Mouse (Mus musculus) hindbrain, embryonic 10.5 days (tissue): Measurements from ENCODE around the gene Bbof1. TPM values are rescaled to one million over a fixed set of nuclear protein-coding genes. Genes with fewer than 3 reads are reported as not detected.

ENCODE experiments used
- DNase-seq: peaks from one replicate; pipeline ENCODE4 v3.0.0-alpha.2; 2017; ENCODE audit warnings: low spot score
- H3K27ac ChIP-seq: fragments of 300-500 bp; sonication (generic); 2 replicates; pipeline ENCODE4 v1.5.1; 2016; ENCODE audit warnings: mild to moderate bottlenecking, moderate library complexity
- H3K27me3 ChIP-seq: fragments of 300-500 bp; sonication (generic); 2 replicates; pipeline ENCODE4 v1.6.1; 2016; ENCODE audit warnings: mild to moderate bottlenecking; ENCODE audit not compliant: poor library complexity, insufficient read depth, severe bottlenecking
- H3K36me3 ChIP-seq: fragments of 300-500 bp; sonication (generic); 2 replicates; pipeline ENCODE4 v1.6.1; 2016; ENCODE audit warnings: mild to moderate bottlenecking, moderate library complexity
- H3K4me1 ChIP-seq: fragments of 300-500 bp; sonication (generic); replicated peaks from 2 replicates; pipeline ENCODE4 v1.6.1; 2016; ENCODE audit warnings: mild to moderate bottlenecking
- H3K4me3 ChIP-seq: fragments of 300-500 bp; sonication (generic); 2 replicates; pipeline ENCODE4 v1.5.1; 2016; ENCODE audit warnings: mild to moderate bottlenecking, moderate library complexity
- H3K9me3 ChIP-seq: fragments of 300-500 bp; sonication (generic); 2 replicates; pipeline ENCODE4 v1.6.1; 2016; ENCODE audit warnings: mild to moderate bottlenecking, moderate library complexity
- WGBS: fragments of 180-500 bp; shearing (Covaris S2); methylation state at CpG from one replicate; pipeline ENCODE4 v1.1.7; 2016; 5-methylcytosine and 5-hydroxymethylcytosine counted together
- polyA plus RNA-seq: library from polyadenylated mRNA; unstranded; fragments of >200 nt; fragmentation: Nextera tagmentation; extraction: Ambion mirVana; gene quantifications from 2 replicates; pipeline ENCODE4 v1.2.1, GENCODE M21; 2016

Gene Bbof1
- 0.68 and 1.0 TPM in 2 replicates for polyA plus RNA-seq

DNA sequence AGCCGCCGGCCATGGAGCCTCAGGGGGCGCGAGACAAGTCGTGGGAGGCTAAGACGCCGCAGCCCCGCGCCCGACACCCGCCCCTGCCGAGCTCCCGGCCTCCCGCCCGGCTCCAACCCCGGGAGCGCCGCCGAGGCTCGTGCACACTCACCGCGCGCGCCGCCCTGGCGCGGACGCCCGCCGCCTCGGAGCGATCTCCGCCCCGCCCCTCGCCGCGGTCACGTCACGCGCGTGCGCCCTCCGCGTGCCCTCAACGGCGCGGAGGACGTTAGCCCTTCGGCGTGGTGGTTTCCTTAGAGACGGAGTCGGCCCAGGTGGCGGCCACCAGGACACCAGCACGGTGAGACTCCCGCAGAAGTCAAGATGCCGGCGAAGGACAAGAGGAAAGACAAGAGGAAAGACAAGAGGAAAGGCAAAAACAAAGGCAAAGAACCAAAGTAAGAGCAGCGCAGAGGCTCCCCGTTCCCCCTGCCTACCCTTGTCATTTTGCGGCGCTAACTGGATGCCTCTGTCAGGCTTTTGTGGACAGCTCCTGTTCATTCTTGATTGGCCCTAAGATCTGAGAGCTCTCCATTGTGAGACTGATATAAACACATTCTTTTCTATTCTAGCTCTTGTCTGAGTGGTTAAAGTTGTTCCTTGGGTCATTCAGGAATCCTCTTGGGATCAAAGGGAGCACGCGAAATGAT, at the start of gene Bbof1, which contains the start of gene Entpd5:
Gene Bbof1 (plus strand): TSS at position 253 of the 689 bp plus-strand sequence.
Gene Entpd5 (minus strand): TSS at position 211 of the 689 bp plus-strand sequence.
- H3K9me3 ChIP-seq = no peaks in the 10 kb centered on the region
- peak; percentile 85 for DNase-seq
- H3K27me3 ChIP-seq = peaks cover 12% of the 10 kb centered on the region; the same call in 1 of the 2 replicates
- peaks cover 20% of the 10 kb centered on the region for H3K4me1 ChIP-seq
- WGBS = 1% methylated on average over 63 of the region's 63 CpGs
- no peaks in the 10 kb centered on the region for H3K36me3 ChIP-seq
- peak within 1 kb of the TSS; percentile 89 for H3K27ac ChIP-seq
- H3K4me3 ChIP-seq = peak within 1 kb of the TSS; percentile 84

DNA sequence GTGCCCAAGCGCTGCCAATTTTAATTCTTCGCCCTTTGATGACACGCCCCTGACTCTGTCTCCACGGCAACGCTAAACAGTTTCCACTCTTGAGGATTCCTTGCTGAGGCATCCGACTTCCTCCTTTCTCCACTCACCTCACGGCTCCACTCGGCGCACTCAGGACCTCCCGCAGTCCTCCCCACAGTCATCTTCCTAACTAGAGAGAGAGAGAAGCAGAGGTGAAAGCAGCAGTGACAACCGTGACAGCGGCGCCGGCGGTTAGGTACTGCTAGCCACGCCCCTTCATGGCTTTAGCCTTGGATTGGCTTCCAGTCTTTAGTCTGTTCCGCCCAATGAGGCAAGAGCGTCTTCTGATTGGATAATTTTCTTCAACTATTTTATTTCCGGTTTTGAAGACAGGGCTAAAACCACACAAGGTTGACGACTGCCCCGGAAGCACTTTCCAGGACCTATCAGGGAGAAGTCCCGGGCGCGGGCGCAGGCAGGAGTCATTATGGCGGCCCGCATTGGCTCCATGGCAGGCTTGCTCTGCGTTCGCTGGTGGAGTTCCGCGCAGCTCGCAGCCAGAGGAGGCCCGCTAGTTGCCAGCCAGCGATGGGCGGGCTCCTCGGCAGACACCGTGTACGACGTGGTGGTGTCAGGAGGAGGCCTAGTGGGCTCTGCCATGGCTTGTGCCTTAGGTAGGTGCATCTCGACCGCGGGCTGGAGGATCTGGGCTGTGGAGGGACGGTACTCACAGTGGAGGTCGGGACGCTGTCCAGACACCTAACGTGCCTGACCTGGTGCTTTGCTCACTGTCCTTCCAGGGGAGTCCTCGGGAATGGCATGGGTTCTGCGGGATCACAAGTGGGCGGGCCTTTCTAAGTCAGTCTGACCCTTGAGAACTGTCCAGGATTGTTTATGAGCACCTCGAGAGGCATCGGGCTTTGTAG, 47.0 kb upstream of the Bbof1 start, which contains the start of the genes Coq6 and Fam161b:
Gene Coq6 (plus strand): TSS at position 103 of the 935 bp plus-strand sequence.
Gene Fam161b (minus strand): TSS at position 279 of the 935 bp plus-strand sequence.
- WGBS = under 1% methylated on average over 51 of the region's 51 CpGs
- H3K36me3 ChIP-seq = peaks cover 10% of the 10 kb centered on the region
- no peaks in the 10 kb centered on the region for H3K9me3 ChIP-seq
- H3K27me3 ChIP-seq = no peaks in the 10 kb centered on the region
- peak within 1 kb of the TSS; percentile 90 for H3K27ac ChIP-seq
- peak; percentile 94 for DNase-seq
- H3K4me1 ChIP-seq = peaks cover 25% of the 10 kb centered on the region
- H3K4me3 ChIP-seq = peak within 1 kb of the TSS; percentile 99

DNA sequence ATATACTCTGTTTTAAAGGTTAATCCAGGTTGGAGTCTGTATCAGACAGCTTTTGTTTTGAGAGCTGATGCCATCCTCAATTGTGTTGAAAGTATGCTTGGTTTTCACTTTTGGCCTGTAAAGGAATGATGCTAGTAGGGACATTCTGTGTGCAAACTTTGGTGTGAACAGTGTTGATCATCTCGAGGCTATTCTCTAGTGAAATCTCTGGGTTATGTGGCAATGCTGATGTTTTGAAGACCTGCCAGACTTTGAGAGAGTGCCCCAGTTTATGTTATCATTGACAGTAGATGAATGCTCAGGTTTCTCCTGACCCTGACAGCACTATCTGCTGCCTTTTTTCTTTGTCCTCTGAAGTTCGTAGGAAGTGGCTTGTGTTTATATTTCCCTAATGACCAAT, 46.0 kb upstream of the Bbof1 start:
- no peak for DNase-seq
- peak overlapping the region; percentile 99 for H3K4me3 ChIP-seq
- H3K27me3 ChIP-seq = no peaks in the 10 kb centered on the region
- H3K9me3 ChIP-seq = no peaks in the 10 kb centered on the region
- H3K4me1 ChIP-seq = peaks cover 25% of the 10 kb centered on the region
- peaks cover 12% of the 10 kb centered on the region for H3K36me3 ChIP-seq
- 66% methylated on average over 2 of the region's 2 CpGs for WGBS
- H3K27ac ChIP-seq = no peak overlapping the region

DNA sequence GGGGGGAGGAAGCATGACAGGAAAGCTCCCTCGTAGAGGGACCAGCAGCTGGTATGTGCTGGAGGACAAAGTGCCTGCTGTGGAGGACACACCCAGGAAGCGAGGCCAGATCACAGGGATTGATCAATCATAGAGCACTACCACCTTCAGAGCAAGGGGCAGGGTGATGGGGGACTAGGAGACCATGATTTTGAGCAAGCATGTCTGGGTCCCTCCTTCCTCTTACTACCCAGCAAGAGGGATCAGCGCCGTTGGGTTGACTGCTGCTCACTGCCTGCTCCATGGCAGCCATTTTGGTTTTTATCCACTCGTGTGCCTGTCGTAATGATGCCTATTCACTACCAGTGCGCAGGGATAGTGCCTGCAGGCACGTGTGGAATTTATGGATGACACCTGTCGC, 44.6 kb upstream of the Bbof1 start:
- H3K9me3 ChIP-seq = no peaks in the 10 kb centered on the region
- H3K4me1 ChIP-seq = peaks cover 25% of the 10 kb centered on the region
- no peaks in the 10 kb centered on the region for H3K27me3 ChIP-seq
- no peak overlapping the region for H3K27ac ChIP-seq
- peaks cover 26% of the 10 kb centered on the region for H3K36me3 ChIP-seq
- WGBS = 85% methylated on average over 9 of the region's 9 CpGs
- no peak overlapping the region for H3K4me3 ChIP-seq
- no peak for DNase-seq

DNA sequence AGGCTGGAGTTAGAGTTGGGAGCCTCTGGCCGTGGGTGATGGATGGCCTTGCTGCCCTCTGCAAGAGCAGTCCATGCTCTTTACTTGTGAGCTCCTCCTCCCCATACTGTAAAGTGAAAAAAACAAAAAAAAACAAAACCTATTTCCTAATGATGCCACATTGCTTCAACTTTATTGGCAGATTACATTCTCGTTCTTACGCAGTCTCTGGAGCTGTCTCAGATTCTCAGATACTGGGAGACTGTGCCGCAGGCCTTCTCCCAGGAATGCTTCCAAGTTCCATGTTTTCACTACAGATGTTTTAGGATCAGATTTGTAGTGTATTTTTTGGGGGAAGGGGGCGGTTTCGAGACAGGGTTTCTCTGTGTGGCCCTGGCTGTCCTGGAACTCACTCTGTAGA, 43.7 kb upstream of the Bbof1 start:
- no peak for DNase-seq
- Histone ChIP-seq H3K9me3 (no peaks in the 10 kb centered on the region), H3K36me3 (peaks cover 35% of the 10 kb centered on the region), H3K4me1 (peaks cover 25% of the 10 kb centered on the region), H3K27ac (no peak overlapping the region), H3K27me3 (no peaks in the 10 kb centered on the region), H3K4me3 (no peak overlapping the region)
- WGBS = 94% methylated on average over 6 of the region's 6 CpGs

DNA sequence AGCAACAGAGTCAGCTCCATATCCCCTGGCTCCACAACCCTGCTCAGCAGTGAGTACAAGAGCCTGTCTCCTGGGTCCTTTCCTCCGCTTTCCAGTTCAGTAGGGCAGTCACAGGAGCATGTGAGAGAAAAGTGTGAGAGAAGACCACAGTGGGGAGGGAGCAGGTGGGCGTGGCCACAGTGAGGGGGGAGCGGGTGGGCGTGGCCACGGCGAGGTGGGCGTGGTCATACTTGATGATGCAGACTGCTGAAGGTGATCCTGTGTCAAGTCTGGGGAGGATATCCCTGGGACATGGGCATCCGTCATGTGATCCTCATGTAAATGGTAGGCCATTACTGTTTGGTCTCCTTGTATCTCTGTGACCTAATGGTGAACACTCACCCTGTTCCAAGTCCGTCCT, 41.9 kb upstream of the Bbof1 start:
- H3K4me1 ChIP-seq = peaks cover 15% of the 10 kb centered on the region
- no peaks in the 10 kb centered on the region for H3K27me3 ChIP-seq
- H3K36me3 ChIP-seq = peaks cover 53% of the 10 kb centered on the region
- no peak overlapping the region for H3K4me3 ChIP-seq
- 66% methylated on average over 9 of the region's 9 CpGs for WGBS
- no peak overlapping the region for H3K27ac ChIP-seq
- DNase-seq = no peak
- no peaks in the 10 kb centered on the region for H3K9me3 ChIP-seq

DNA sequence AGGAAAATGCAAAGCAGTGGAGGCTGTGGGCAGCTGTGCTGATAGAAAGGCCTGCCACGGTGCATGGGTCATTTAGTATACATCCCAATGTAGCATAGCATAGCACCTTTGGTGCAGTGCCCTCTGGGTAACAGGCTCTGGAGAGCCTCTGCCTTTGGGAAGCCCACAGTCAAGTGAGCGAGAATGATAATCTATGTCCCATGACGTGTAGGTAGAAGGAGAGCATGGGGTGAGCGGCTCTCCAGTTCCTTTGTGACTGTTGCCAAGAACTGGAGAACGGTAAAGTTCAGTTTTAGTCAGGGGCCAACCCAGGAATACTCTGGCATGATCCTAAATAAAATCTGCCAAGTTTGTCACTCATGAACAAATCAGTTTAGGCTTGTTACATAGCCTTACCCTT, 37.2 kb upstream of the Bbof1 start:
- 90% methylated on average over 5 of the region's 5 CpGs for WGBS
- no peaks in the 10 kb centered on the region for H3K4me1 ChIP-seq
- no peaks in the 10 kb centered on the region for H3K9me3 ChIP-seq
- no peak overlapping the region for H3K27ac ChIP-seq
- DNase-seq = no peak
- H3K4me3 ChIP-seq = no peak overlapping the region
- H3K36me3 ChIP-seq = peaks cover 86% of the 10 kb centered on the region
- no peaks in the 10 kb centered on the region for H3K27me3 ChIP-seq

DNA sequence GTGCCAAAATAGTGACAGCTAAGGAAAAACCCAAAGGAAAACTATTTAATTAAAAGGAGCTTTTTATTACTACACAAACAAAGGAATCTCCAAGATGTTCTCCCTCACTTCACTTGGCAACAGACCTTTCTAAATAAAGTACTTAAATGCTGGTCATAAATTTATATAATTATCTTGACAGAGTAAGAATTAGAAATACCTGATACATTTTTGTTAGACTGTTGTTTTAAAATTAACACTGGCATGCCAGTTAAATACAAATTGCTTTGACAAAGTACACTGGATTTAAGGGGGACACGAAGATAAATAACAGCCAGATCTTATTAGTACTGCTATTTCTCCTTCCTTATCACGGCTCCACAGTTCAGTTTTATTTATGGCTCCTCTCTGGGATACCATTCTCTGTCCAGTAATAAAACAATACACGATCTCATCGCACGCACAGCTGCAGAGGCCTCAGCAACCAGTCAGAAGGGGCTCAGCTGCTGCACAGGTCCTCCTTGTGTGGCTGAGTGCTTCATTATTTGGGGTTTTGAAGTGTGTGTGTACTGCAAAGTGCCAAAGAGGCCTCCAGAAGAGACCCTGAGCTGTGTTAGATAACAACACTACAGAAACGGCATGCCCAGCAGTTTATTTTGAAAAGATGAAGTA, 34.9 kb upstream of the Bbof1 start:
- WGBS = 88% methylated on average over 6 of the region's 6 CpGs
- Histone ChIP-seq H3K9me3 (no peaks in the 10 kb centered on the region), H3K36me3 (peaks cover 63% of the 10 kb centered on the region), H3K27ac (no peak overlapping the region), H3K27me3 (no peaks in the 10 kb centered on the region), H3K4me3 (no peak overlapping the region), H3K4me1 (no peaks in the 10 kb centered on the region)
- DNase-seq = no peak

DNA sequence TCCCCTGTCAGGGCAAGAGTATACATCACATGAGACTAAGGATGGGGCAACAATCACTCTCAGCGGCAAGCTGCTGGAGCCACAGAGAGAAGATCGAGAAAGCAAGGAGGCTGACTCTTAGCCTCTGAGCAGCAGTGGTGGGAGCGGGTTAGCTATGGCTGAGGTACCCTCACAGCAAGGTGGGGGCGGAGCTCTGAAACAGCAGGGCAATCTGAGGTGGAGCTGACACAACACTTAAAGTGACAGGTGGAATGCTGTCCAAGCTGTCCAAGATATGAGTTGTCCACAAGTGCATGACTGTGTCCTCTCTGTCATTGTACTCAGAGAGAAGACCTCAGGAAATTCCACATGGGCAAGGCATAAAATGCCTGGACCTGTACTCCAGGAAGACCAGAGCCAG, 26.5 kb upstream of the Bbof1 start:
- no peaks in the 10 kb centered on the region for H3K4me1 ChIP-seq
- H3K36me3 ChIP-seq = no peaks in the 10 kb centered on the region
- H3K27me3 ChIP-seq = no peaks in the 10 kb centered on the region
- no peak overlapping the region for H3K4me3 ChIP-seq
- no peaks in the 10 kb centered on the region for H3K9me3 ChIP-seq
- 83% methylated on average over 4 of the region's 4 CpGs for WGBS
- DNase-seq = no peak
- no peak overlapping the region for H3K27ac ChIP-seq

DNA sequence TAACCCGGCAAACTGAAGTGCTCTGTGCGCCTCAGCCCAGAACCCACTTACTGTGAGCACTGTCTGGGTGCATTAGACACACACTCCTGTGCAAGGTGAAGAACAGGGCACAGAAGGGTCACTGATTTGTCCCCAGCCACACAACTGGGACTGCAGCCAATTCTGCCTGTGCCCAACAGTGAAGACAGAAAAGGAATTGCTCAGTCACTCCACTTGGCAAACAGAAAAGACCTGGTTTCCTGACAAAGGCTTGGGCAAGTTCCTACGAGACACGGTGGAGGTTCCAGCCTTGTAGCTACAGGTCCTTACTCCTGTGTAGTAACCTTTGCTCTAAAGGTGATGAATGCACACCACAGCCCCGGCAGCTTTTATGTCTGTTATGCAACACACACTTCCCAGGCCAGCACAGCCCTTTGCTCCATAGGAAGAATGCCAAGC, 24.2 kb upstream of the Bbof1 start:
- H3K27me3 ChIP-seq = no peaks in the 10 kb centered on the region
- no peaks in the 10 kb centered on the region for H3K36me3 ChIP-seq
- no peak overlapping the region for H3K27ac ChIP-seq
- no peaks in the 10 kb centered on the region for H3K4me1 ChIP-seq
- no peaks in the 10 kb centered on the region for H3K9me3 ChIP-seq
- no peak overlapping the region for H3K4me3 ChIP-seq
- DNase-seq = no peak
- WGBS = 87% methylated on average over 5 of the region's 5 CpGs

DNA sequence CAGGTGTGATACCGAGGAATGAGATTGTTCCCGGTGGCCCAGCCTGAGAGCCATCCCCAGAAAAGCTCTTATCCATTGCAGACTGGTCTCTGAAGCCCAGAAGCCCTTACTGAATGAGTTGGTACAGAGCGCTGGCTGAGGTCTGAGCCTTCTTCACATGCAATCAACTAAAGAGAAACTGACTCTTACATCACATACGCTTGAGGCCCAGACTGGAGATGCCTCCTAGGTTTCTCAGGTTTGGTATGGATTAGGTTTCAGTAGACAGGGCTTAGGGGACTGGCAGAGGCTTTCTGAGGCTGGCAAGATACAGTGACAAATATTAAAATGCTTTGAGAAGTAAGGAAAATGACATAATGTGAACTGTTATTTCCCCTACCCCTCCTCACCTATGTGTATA, 23.5 kb upstream of the Bbof1 start:
- 90% methylated on average over 4 of the region's 4 CpGs for WGBS
- Histone ChIP-seq H3K36me3 (no peaks in the 10 kb centered on the region), H3K4me3 (no peak overlapping the region), H3K9me3 (no peaks in the 10 kb centered on the region), H3K27me3 (no peaks in the 10 kb centered on the region), H3K27ac (no peak overlapping the region), H3K4me1 (no peaks in the 10 kb centered on the region)
- DNase-seq = no peak

DNA sequence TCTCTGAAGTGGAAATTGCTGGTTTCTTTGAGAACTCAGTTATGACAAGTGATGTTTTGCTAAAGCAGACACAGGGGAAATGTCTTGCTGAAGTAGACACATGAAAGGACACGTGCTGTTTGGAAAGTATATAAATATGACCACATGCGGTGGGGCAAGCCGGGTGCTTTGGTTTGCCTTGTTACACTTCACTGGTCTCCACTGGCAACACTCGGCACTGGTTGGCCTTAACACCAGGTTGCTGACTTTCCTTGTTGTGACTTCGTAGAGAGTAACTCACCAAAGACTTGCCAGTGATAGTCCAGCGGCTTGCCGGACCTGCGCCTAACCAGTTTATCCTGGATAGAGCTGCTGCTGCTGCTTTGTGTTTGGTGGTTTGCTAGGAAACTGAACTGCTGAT, 20.8 kb upstream of the Bbof1 start:
- no peak for DNase-seq
- H3K4me3 ChIP-seq = no peak overlapping the region
- no peaks in the 10 kb centered on the region for H3K27me3 ChIP-seq
- H3K27ac ChIP-seq = no peak overlapping the region
- no peaks in the 10 kb centered on the region for H3K36me3 ChIP-seq
- 84% methylated on average over 8 of the region's 8 CpGs for WGBS
- no peaks in the 10 kb centered on the region for H3K9me3 ChIP-seq
- no peaks in the 10 kb centered on the region for H3K4me1 ChIP-seq
